In genomic region chr9:43269166-43269565, GRCm38 (mm10) we compare ENCODE assay signal across 14 mouse cellular contexts. TPM values are rescaled to one million over a fixed set of nuclear protein-coding genes. Genes with fewer than 3 reads are reported as not detected.
DNase-seq lines count a peak whose midpoint lies in the region; ATAC-seq and TF ChIP-seq lines count a peak whose summit lies in the region.
"Had no signal": no experiment of that assay in that cellular context is flagged by ENCODE, and none has a peak within 500 bp of the region (broad histone marks: within the 10 kb centered on the region; RNA-seq: fewer than 3 reads in every experiment).

No protein-coding gene starts in this region.

- intact Hi-C loops in left cerebral cortex, adult 2 months (cut with DNase I): no loop called here
- intact Hi-C loops in left cerebral cortex, postnatal 36 days (cut with DNase I): no loop called here

- H3K4me1 ChIP-seq in midbrain, embryonic 13.5 days (replicated peaks): peaks cover 23% of the 10 kb centered on the region
- H3K4me1 ChIP-seq in stomach, postnatal 0 days (replicated peaks; ENCODE audit: control insufficient read depth, insufficient read depth): no peaks in the 10 kb centered on the region

- H3K36me3 ChIP-seq in midbrain, embryonic 13.5 days: no peaks in the 10 kb centered on the region
- no peaks in the 10 kb centered on the region for H3K36me3 ChIP-seq in stomach, postnatal 0 days (ENCODE audit: control insufficient read depth, insufficient read depth, low read length)
- H3K36me3 ChIP-seq: heart, embryonic 15.5 days; lung, embryonic 15.5 days had no signal

- no peaks in the 10 kb centered on the region for H3K9me3 ChIP-seq in midbrain, embryonic 13.5 days
- no peaks in the 10 kb centered on the region for H3K9me3 ChIP-seq in stomach, postnatal 0 days (ENCODE audit: control insufficient read depth, low read length)
- H3K9me3 ChIP-seq: heart, embryonic 15.5 days; lung, embryonic 15.5 days had no signal

- TF ChIP-seq EP300 in stomach, postnatal 0 days (optimal IDR thresholded peaks at IDR 0.05): no peak

- no peak overlapping the region for H3K9ac ChIP-seq in midbrain, embryonic 13.5 days (replicated peaks)
- H3K9ac ChIP-seq in stomach, postnatal 0 days (ENCODE audit: low read length): no peak overlapping the region
- H3K9ac ChIP-seq: heart, embryonic 15.5 days; lung, embryonic 15.5 days had no signal

- ATAC-seq in midbrain, embryonic 13.5 days: peak; percentile 34; the same call in 1 of the 2 replicates
- ATAC-seq in stomach, postnatal 0 days (ENCODE audit: low FRiP score, low TSS enrichment): no peak
- ATAC-seq: Patski had no signal

- H3K4me3 ChIP-seq in left cerebral cortex, adult 2 months: no peak overlapping the region
- H3K4me3 ChIP-seq in midbrain, embryonic 13.5 days (replicated peaks): no peak overlapping the region
- H3K4me3 ChIP-seq in stomach, postnatal 0 days (ENCODE audit: low read depth, low read length): no peak overlapping the region
- H3K4me3 ChIP-seq: heart, embryonic 15.5 days; lung, embryonic 15.5 days had no signal

- H3K27ac ChIP-seq in left cerebral cortex, adult 2 months: peak overlapping the region; percentile 13; the same call in 1 of the 2 replicates
- H3K27ac ChIP-seq in midbrain, embryonic 13.5 days: no peak overlapping the region
- no peak overlapping the region for H3K27ac ChIP-seq in stomach, postnatal 0 days (replicated peaks)
- H3K27ac ChIP-seq: heart, embryonic 15.5 days; lung, embryonic 15.5 days had no signal

- peaks cover 66% of the 10 kb centered on the region for H3K27me3 ChIP-seq in midbrain, embryonic 13.5 days
- no peaks in the 10 kb centered on the region for H3K27me3 ChIP-seq in stomach, postnatal 0 days (ENCODE audit: control insufficient read depth, insufficient read depth, low read length)
- H3K27me3 ChIP-seq: Patski had no signal

- DNase-seq in left cerebral cortex, adult 2 months (ENCODE audit: extremely low spot score in 1 of 2, low spot score in 2 of 2): peak in 1 of 2 experiments; percentile 45
- no peak for DNase-seq in left cerebral cortex, postnatal 36 days (ENCODE audit: low spot score in 2 of 2)
- DNase-seq in embryo, embryonic 10.5 days (ENCODE audit: low spot score): peak; percentile 76
- DNase-seq in forelimb bud, embryonic 11.5 days (ENCODE audit: low read depth, low spot score): peak; percentile 76
- DNase-seq in liver: no peak
- no peak for DNase-seq in stomach, postnatal 0 days (ENCODE audit: low spot score)
- no peak for DNase-seq in adrenal gland, postnatal 25 days
- DNase-seq: cerebellum, adult 9-11 months; gastrocnemius, postnatal 25 days; thymus, postnatal 14 days had no signal

- WGBS in midbrain, embryonic 13.5 days: 2% methylated on average over 8 of the region's 8 CpGs
- 40% methylated on average over 8 of the region's 8 CpGs for WGBS in stomach, postnatal 0 days

- H3K4me2 ChIP-seq in midbrain, embryonic 13.5 days (replicated peaks): no peak overlapping the region
- H3K4me2 ChIP-seq in stomach, postnatal 0 days (replicated peaks; ENCODE audit: low read depth): no peak overlapping the region
- H3K4me2 ChIP-seq: heart, embryonic 15.5 days; lung, embryonic 15.5 days had no signal

- TF ChIP-seq CTCF in left cerebral cortex, adult 2 months (IDR thresholded peaks at IDR 0.05): no peak
- no peak for TF ChIP-seq CTCF in stomach, postnatal 0 days (IDR thresholded peaks at IDR 0.05; ENCODE audit: low read depth)

RNA-seq across cellular contexts. Expression of gene Oaf, which starts 29.5 kb away (rescaled TPM):
- total RNA-seq in left cerebral cortex, adult 2 months (2021): 10 to 100 TPM; 13.3 to 18.0 TPM
- total RNA-seq in left cerebral cortex, postnatal 36 days (2021): 10 to 100 TPM; 15.0 to 17.4 TPM
- polyA plus RNA-seq in midbrain, embryonic 13.5 days (2015; fragmentation: Nextera tagmentation; extraction: Ambion mirVana): 5.6 and 7.1 TPM in 2 replicates
- 30.9 and 31.9 TPM in 2 replicates for polyA plus RNA-seq in stomach, postnatal 0 days (2015; fragmentation: Nextera tagmentation; extraction: Ambion mirVana)
- total RNA-seq in adrenal gland, postnatal 25 days (2021): 7.7 and 16.8 TPM in 2 replicates

RNA-seq across cellular contexts. Expression of gene Trim29, which starts 41.5 kb away (rescaled TPM):
- total RNA-seq in left cerebral cortex, adult 2 months (2021): not detected
- total RNA-seq in left cerebral cortex, postnatal 36 days (2021): under 1 TPM; 0.30 to 0.75 TPM
- polyA plus RNA-seq in midbrain, embryonic 13.5 days (2015; fragmentation: Nextera tagmentation; extraction: Ambion mirVana): 0.11 TPM in 1 of 2 replicates, not detected in the other
- polyA plus RNA-seq in stomach, postnatal 0 days (2015; fragmentation: Nextera tagmentation; extraction: Ambion mirVana): 71.2 and 75.3 TPM in 2 replicates
- 0.33 TPM in 1 of 2 replicates, not detected in the other for total RNA-seq in adrenal gland, postnatal 25 days (2021)
- total RNA-seq: gastrocnemius, postnatal 25 days had no signal
- polyA plus RNA-seq: Patski had no signal

RNA-seq across cellular contexts. Expression of gene Pou2f3, which starts 59.0 kb away (rescaled TPM):
- under 1 TPM; 0.16 to 0.65 TPM for total RNA-seq in left cerebral cortex, adult 2 months (2021)
- total RNA-seq in left cerebral cortex, postnatal 36 days (2021): under 1 TPM in 1 of 2 experiments, not detected in 1; 0.29 TPM
- polyA plus RNA-seq in midbrain, embryonic 13.5 days (2015; fragmentation: Nextera tagmentation; extraction: Ambion mirVana): 0.08 TPM in 1 of 2 replicates, not detected in the other
- polyA plus RNA-seq in stomach, postnatal 0 days (2015; fragmentation: Nextera tagmentation; extraction: Ambion mirVana): 1.7 and 2.5 TPM in 2 replicates
- total RNA-seq in adrenal gland, postnatal 25 days (2021): not detected in 2 replicates
- total RNA-seq: gastrocnemius, postnatal 25 days had no signal

Comparison
In these comparisons a context has a peak if more than half of its experiments do, and no peak if none do; other contexts are left out.
1. DNase-seq: peak in embryo, embryonic 10.5 days (single experiment) and forelimb bud, embryonic 11.5 days (single experiment); none in left cerebral cortex, postnatal 36 days (0 of 2), liver (single experiment), stomach, postnatal 0 days (single experiment) and adrenal gland, postnatal 25 days (single experiment).